Mouse (Mus musculus): ENCODE data around the gene Dcaf8. TPM values are rescaled to one million over a fixed set of nuclear protein-coding genes. Genes with fewer than 3 reads are reported as not detected.

Gene Dcaf8
- polyA plus RNA-seq, 1 experiment from 2014 or later, result 48.3 TPM

DNA sequence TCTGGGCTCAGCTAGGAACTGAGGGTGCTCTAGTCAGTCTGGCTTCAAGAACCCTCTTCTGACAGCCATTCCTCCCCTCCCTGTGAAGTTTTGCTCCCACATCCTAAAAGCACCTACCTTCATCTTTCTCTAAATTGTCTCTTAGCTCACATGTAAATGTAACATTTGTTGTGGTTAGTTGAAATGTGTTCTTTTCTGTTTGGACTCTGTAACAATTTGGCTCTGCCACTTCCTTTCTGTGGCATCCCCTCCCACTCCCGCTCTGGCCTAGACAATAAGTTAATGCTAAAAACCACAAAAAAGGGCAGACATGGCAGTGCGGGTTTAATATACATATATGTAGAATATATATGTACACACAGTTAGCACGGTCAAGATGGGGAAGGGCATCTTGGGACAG, 49.3 kb downstream of the Dcaf8 start:
- H3K27ac ChIP-seq (ENCODE audit: low read depth), result no peak overlapping the region
- H3K4me1 ChIP-seq (ENCODE audit: insufficient read depth), result peaks cover 5% of the 10 kb centered on the region; the same call in 1 of the 2 replicates
- no peak overlapping the region for H3K4me3 ChIP-seq (ENCODE audit: low read depth, low read length)
- TF ChIP-seq CTCF (IDR thresholded peaks at IDR 0.05; ENCODE audit: low read depth) (no peak), EP300 (IDR thresholded peaks at IDR 0.05; ENCODE audit: low read depth) (no peak)
- ATAC-seq (no peak), DNase-seq (no peak)
- 87% methylated on average over 3 of the region's 3 CpGs for WGBS (ENCODE audit: insufficient replicate concordance)
- H3K9ac ChIP-seq (replicated peaks), result no peak overlapping the region
- H3K36me3 ChIP-seq (replicated peaks; ENCODE audit: insufficient read depth, low read length), result peaks cover 84% of the 10 kb centered on the region
- no peaks in the 10 kb centered on the region for H3K27me3 ChIP-seq (ENCODE audit: insufficient read depth, low read length)
- H3K9me3 ChIP-seq (ENCODE audit: low read length), result no peaks in the 10 kb centered on the region
- no peak overlapping the region for H3K4me2 ChIP-seq (ENCODE audit: low read depth, low read length)

DNA sequence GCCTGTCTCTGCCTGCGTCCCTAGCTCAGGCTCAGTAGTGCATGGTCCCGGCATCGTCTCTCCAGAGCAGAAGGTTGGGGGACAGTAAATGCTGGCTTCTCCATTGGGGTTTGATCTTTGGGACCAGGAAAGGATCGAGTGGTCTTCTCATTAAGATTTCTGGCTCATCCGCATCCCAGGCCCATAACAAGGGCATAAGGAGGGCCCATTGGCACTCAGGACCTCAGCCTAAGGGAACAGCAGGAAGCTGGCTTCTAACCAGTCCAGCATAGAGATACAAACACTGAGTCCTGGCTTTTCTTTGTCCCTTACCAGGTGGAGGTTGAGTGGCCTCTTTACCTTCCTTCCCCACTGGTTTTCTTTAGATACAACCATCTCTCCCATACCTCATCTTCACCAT, 50.0 kb downstream of the Dcaf8 start:
- Histone ChIP-seq H3K9ac (replicated peaks) (no peak overlapping the region), H3K4me2 (ENCODE audit: low read depth, low read length) (no peak overlapping the region), H3K9me3 (ENCODE audit: low read length) (no peaks in the 10 kb centered on the region), H3K4me3 (ENCODE audit: low read depth, low read length) (no peak overlapping the region), H3K27me3 (ENCODE audit: insufficient read depth, low read length) (no peaks in the 10 kb centered on the region), H3K27ac (ENCODE audit: low read depth) (no peak overlapping the region), H3K4me1 (ENCODE audit: insufficient read depth) (peaks cover 8% of the 10 kb centered on the region; the same call in 1 of the 2 replicates), H3K36me3 (replicated peaks; ENCODE audit: insufficient read depth, low read length) (peaks cover 77% of the 10 kb centered on the region)
- TF ChIP-seq CTCF (IDR thresholded peaks at IDR 0.05; ENCODE audit: low read depth) (no peak), EP300 (IDR thresholded peaks at IDR 0.05; ENCODE audit: low read depth) (no peak)
- 87% methylated on average over 5 of the region's 5 CpGs for WGBS (ENCODE audit: insufficient replicate concordance)
- ATAC-seq, result no peak
- no peak for DNase-seq

DNA sequence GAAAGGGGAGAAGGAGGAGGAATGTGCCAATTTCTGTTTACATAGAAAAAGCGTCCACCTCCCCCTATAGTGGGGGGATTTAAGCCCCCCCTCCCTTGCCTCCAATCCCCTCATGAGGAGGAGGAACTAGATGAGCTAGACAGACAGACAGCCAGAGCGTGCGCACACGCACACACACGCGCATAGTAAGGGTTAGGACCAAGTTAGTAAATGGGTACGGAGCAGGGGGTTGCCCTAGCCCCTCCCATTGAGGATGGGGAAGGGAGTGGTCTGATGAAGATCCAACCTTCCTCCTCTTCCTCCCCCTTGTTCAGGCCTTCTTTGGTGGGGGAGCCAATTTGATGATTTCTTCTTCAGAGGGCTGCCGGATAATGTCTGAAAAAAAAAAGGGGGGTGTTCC, 50.4 kb downstream of the Dcaf8 start:
- no peaks in the 10 kb centered on the region for H3K9me3 ChIP-seq (ENCODE audit: low read length)
- H3K27ac ChIP-seq (ENCODE audit: low read depth), result no peak overlapping the region
- H3K9ac ChIP-seq (replicated peaks), result no peak overlapping the region
- no peaks in the 10 kb centered on the region for H3K27me3 ChIP-seq (ENCODE audit: insufficient read depth, low read length)
- DNase-seq (no peak), ATAC-seq (no peak)
- H3K36me3 ChIP-seq (replicated peaks; ENCODE audit: insufficient read depth, low read length), result peaks cover 77% of the 10 kb centered on the region
- H3K4me3 ChIP-seq (ENCODE audit: low read depth, low read length), result no peak overlapping the region
- TF ChIP-seq CTCF (IDR thresholded peaks at IDR 0.05; ENCODE audit: low read depth), result no peak
- no peak for TF ChIP-seq EP300 (IDR thresholded peaks at IDR 0.05; ENCODE audit: low read depth)
- peaks cover 8% of the 10 kb centered on the region; the same call in 1 of the 2 replicates for H3K4me1 ChIP-seq (ENCODE audit: insufficient read depth)
- WGBS (ENCODE audit: insufficient replicate concordance), result 93% methylated on average over 8 of the region's 8 CpGs
- H3K4me2 ChIP-seq (ENCODE audit: low read depth, low read length), result no peak overlapping the region

DNA sequence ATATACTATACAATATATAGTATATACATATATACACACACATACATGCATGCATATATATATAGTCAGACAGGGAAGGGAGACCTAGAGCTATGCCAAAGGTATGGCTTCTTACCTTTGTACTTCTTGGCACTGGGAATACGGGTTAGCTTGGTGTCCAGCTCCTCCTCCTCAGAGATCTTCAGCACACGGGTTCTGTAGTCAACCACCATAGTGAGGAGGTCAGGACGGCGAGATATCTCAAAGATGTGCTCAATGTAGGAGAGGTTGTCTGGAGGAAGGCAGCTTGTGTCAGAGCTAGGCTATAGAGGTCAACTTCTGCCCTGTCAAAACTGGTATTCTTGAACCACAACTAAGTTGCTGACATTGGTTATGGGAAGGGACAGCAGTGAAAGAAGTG, 51.1 kb downstream of the Dcaf8 start:
- WGBS (ENCODE audit: insufficient replicate concordance), result 85% methylated on average over 4 of the region's 4 CpGs
- ATAC-seq, result no peak
- Histone ChIP-seq H3K4me2 (ENCODE audit: low read depth, low read length) (no peak overlapping the region), H3K36me3 (replicated peaks; ENCODE audit: insufficient read depth, low read length) (peaks cover 71% of the 10 kb centered on the region), H3K4me1 (ENCODE audit: insufficient read depth) (peaks cover 8% of the 10 kb centered on the region; the same call in 1 of the 2 replicates), H3K9me3 (ENCODE audit: low read length) (no peaks in the 10 kb centered on the region), H3K9ac (replicated peaks) (no peak overlapping the region), H3K4me3 (ENCODE audit: low read depth, low read length) (no peak overlapping the region), H3K27ac (ENCODE audit: low read depth) (no peak overlapping the region), H3K27me3 (ENCODE audit: insufficient read depth, low read length) (no peaks in the 10 kb centered on the region)
- no peak for TF ChIP-seq EP300 (IDR thresholded peaks at IDR 0.05; ENCODE audit: low read depth)
- no peak for TF ChIP-seq CTCF (IDR thresholded peaks at IDR 0.05; ENCODE audit: low read depth)
- DNase-seq, result no peak

DNA sequence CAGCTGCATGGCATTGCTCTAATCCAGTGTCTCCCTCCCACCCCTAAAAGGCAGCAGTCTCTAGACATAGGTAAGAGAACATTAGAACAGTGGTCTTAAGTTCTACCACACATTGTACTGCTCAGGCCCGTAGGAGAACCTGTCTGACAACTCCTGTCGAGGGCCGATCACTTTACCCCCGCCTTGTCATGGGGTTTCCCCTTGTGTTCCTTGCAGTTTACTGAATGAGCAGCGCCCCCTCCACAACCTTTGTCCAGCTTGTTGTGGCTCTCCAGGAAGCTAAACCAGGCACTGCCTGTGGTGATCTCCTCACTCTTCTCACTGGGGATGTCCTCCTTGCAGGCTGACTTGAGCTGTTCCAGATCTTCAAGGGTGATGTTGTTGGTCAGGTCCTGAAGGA, 52.3 kb downstream of the Dcaf8 start:
- Histone ChIP-seq H3K27ac (ENCODE audit: low read depth) (no peak overlapping the region), H3K36me3 (replicated peaks; ENCODE audit: insufficient read depth, low read length) (peaks cover 59% of the 10 kb centered on the region), H3K4me1 (ENCODE audit: insufficient read depth) (peaks cover 8% of the 10 kb centered on the region; the same call in 1 of the 2 replicates), H3K27me3 (ENCODE audit: insufficient read depth, low read length) (no peaks in the 10 kb centered on the region), H3K4me3 (ENCODE audit: low read depth, low read length) (no peak overlapping the region), H3K4me2 (ENCODE audit: low read depth, low read length) (no peak overlapping the region), H3K9ac (replicated peaks) (no peak overlapping the region), H3K9me3 (ENCODE audit: low read length) (no peaks in the 10 kb centered on the region)
- WGBS (ENCODE audit: insufficient replicate concordance), result 78% methylated on average over 5 of the region's 5 CpGs
- no peak for TF ChIP-seq CTCF (IDR thresholded peaks at IDR 0.05; ENCODE audit: low read depth)
- TF ChIP-seq EP300 (IDR thresholded peaks at IDR 0.05; ENCODE audit: low read depth), result no peak
- ATAC-seq, result no peak
- DNase-seq, result peak; percentile 11

DNA sequence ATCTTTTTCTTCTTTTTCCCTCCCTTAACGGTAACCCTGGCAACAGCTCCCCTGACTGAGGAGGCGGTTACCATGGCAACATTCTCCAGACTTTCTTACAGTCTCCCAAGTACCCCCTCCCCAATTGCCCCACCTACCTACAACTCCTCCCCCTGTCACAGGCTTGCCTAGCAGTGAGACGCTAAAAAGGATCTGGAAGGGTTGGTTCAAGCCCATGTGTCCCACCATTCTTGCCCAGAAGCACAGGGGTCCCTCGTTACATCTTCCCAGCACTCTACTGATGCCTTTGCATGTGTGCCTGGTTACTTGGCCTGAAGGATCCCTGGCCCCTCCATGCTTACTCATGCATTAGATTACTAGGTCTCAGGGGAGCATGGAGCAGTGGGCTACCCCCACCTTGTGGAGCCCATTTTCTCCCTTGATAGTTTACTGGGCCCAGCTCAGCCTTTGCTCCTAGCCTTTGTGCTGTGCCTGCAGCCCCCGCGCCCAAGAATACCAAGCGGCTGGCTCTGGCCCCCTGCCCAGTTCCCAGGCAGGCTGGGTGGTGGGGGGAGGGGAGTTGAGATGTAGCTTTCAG, 53.1 kb downstream of the Dcaf8 start:
- Histone ChIP-seq H3K9me3 (ENCODE audit: low read length) (no peaks in the 10 kb centered on the region), H3K27me3 (ENCODE audit: insufficient read depth, low read length) (no peaks in the 10 kb centered on the region), H3K4me3 (ENCODE audit: low read depth, low read length) (no peak overlapping the region), H3K4me1 (ENCODE audit: insufficient read depth) (peaks cover 12% of the 10 kb centered on the region), H3K27ac (ENCODE audit: low read depth) (no peak overlapping the region), H3K9ac (replicated peaks) (no peak overlapping the region), H3K36me3 (replicated peaks; ENCODE audit: insufficient read depth, low read length) (peaks cover 51% of the 10 kb centered on the region), H3K4me2 (ENCODE audit: low read depth, low read length) (no peak overlapping the region)
- DNase-seq (peak; percentile 18), ATAC-seq (no peak)
- 75% methylated on average over 7 of the region's 7 CpGs for WGBS (ENCODE audit: insufficient replicate concordance)
- TF ChIP-seq CTCF (IDR thresholded peaks at IDR 0.05; ENCODE audit: low read depth) (no peak), EP300 (IDR thresholded peaks at IDR 0.05; ENCODE audit: low read depth) (no peak)

Measured in liver, postnatal 0 days (tissue).